Mouse (Mus musculus) lung, adult 2 months (tissue): ENCODE data around the gene Gm2012.
"Not testable (repeated sequence)": the region's sequence is repeated elsewhere in the genome, so short reads cannot be mapped to it uniquely, and the experiment has no call there.

ENCODE experiments used
- CTCF ChIP-seq: fragments of 200-500 bp; IDR thresholded peaks from 2 replicates; pipeline ENCODE4 v1.5.1; 2011; ENCODE audit warnings: mild to moderate bottlenecking, low read length, control low read depth; ENCODE audit not compliant: insufficient read depth
- POLR2A ChIP-seq: fragments of 200-500 bp; IDR thresholded peaks from 2 replicates; pipeline ENCODE4 v1.6.1; 2011; ENCODE audit warnings: low read depth, mild to moderate bottlenecking, control low read depth, low read length, borderline replicate concordance; ENCODE audit errors: extremely low read depth

DNA sequence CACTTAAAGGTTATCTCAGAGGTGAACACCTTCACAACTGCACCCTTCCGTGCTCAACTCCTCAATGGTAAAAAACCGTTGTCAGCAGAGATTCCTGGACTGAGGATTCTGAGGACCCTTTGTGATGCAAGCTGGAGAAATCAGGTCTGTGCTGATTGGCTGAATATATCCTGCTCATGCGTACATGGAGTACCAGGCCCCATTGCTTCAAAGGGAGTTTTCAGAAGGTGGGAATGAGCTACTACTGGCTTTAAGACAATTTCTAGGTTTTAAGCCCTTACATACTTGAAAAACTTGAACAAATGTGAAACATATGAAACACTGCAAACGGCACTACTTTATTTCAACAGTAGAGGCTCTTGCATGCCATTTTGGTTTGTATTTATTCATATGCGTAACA lies at the start of gene Gm2012:
- not testable (repeated sequence) for TF ChIP-seq POLR2A, CTCF
